Mouse (Mus musculus): ENCODE results near the gene Creld1. TPM values are rescaled to one million over a fixed set of nuclear protein-coding genes. Genes with fewer than 3 reads are reported as not detected.

The Creld1 gene
- total RNA-seq (2014; rRNA removed) (12.3 and 15.9 TPM in 2 replicates), polyA plus RNA-seq (2012; rRNA removed) (24.4 and 28.7 TPM in 2 replicates)

GRCm38 (mm10) chr6:113483100-113483615 is at the start of gene Creld1:
TSS of gene Creld1 (plus strand) at chr6:113483297.
- Histone ChIP-seq H3K79me2 (ENCODE audit: control insufficient read depth, insufficient read depth, low read length) (peaks cover 5% of the 10 kb centered on the region; the same call in 1 of the 2 replicates), H3K27me3 (ENCODE audit: control insufficient read depth, insufficient read depth, low read length) (no peaks in the 10 kb centered on the region), H3K36me3 (ENCODE audit: control insufficient read depth, insufficient read depth, low read length) (no peaks in the 10 kb centered on the region), H3K4me3 (ENCODE audit: insufficient read depth, low read depth, low read length) (peak within 1 kb of the TSS; percentile 90), H3K27ac (replicated peaks; ENCODE audit: insufficient read depth, low read depth, low read length) (peak within 1 kb of the TSS; percentile 89), H3K4me1 (ENCODE audit: control insufficient read depth, insufficient read depth, low read length) (peaks cover 28% of the 10 kb centered on the region), H3K9ac (ENCODE audit: low read depth, low read length) (peak within 1 kb of the TSS; percentile 95)
- under 1% methylated on average over 26 of the region's 26 CpGs for WGBS
- TF ChIP-seq POLR2A (IDR thresholded peaks at IDR 0.05; ENCODE audit: extremely low read depth, insufficient read depth, low read length) (no peak; the same call in 1 of the 2 replicates), CTCF (IDR thresholded peaks at IDR 0.05; ENCODE audit: low read depth, low read length) (no peak)
- peak; percentile 96 for DNase-seq (ENCODE audit: extremely low read depth, low read depth, low spot score)

GRCm38 (mm10) chr6:113433661-113434060 is 49.4 kb upstream of the Creld1 start:
- peaks cover 30% of the 10 kb centered on the region; the same call in 1 of the 2 replicates for H3K79me2 ChIP-seq (ENCODE audit: control insufficient read depth, insufficient read depth, low read length)
- TF ChIP-seq POLR2A (IDR thresholded peaks at IDR 0.05; ENCODE audit: extremely low read depth, insufficient read depth, low read length) (no peak), CTCF (IDR thresholded peaks at IDR 0.05; ENCODE audit: low read depth, low read length) (no peak)
- 34% methylated on average over 3 of the region's 3 CpGs for WGBS
- H3K9ac ChIP-seq (ENCODE audit: low read depth, low read length) = no peak overlapping the region
- DNase-seq (ENCODE audit: extremely low read depth, low read depth, low spot score) = peak; percentile 42
- peak overlapping the region; percentile 66 for H3K27ac ChIP-seq (replicated peaks; ENCODE audit: insufficient read depth, low read depth, low read length)
- peaks cover 11% of the 10 kb centered on the region; the same call in 1 of the 2 replicates for H3K36me3 ChIP-seq (ENCODE audit: control insufficient read depth, insufficient read depth, low read length)
- H3K27me3 ChIP-seq (ENCODE audit: control insufficient read depth, insufficient read depth, low read length) = no peaks in the 10 kb centered on the region
- H3K4me3 ChIP-seq (ENCODE audit: insufficient read depth, low read depth, low read length) = no peak overlapping the region
- H3K4me1 ChIP-seq (ENCODE audit: control insufficient read depth, insufficient read depth, low read length) = peaks cover 41% of the 10 kb centered on the region

- Histone ChIP-seq H3K4me1 (ENCODE audit: control insufficient read depth, insufficient read depth, low read length) (peaks cover 46% of the 10 kb centered on the region), H3K9ac (ENCODE audit: low read depth, low read length) (peak overlapping the region; percentile 23; the same call in 1 of the 2 replicates), H3K27ac (replicated peaks; ENCODE audit: insufficient read depth, low read depth, low read length) (peak overlapping the region; percentile 66), H3K36me3 (ENCODE audit: control insufficient read depth, insufficient read depth, low read length) (peaks cover 11% of the 10 kb centered on the region; the same call in 1 of the 2 replicates), H3K27me3 (ENCODE audit: control insufficient read depth, insufficient read depth, low read length) (no peaks in the 10 kb centered on the region), H3K79me2 (ENCODE audit: control insufficient read depth, insufficient read depth, low read length) (peaks cover 25% of the 10 kb centered on the region; the same call in 1 of the 2 replicates), H3K4me3 (ENCODE audit: insufficient read depth, low read depth, low read length) (no peak overlapping the region)
- WGBS = 28% methylated on average over 7 of the region's 7 CpGs
- peak; percentile 82 for DNase-seq (ENCODE audit: extremely low read depth, low read depth, low spot score)
- TF ChIP-seq CTCF (IDR thresholded peaks at IDR 0.05; ENCODE audit: low read depth, low read length) = no peak
- no peak for TF ChIP-seq POLR2A (IDR thresholded peaks at IDR 0.05; ENCODE audit: extremely low read depth, insufficient read depth, low read length)
Measured at GRCm38 (mm10) chr6:113434691-113435090, 48.4 kb upstream of the Creld1 start.

- whole genome bisulfite sequencing = 76% methylated on average over 9 of the region's 9 CpGs
- Histone ChIP-seq H3K9ac (ENCODE audit: low read depth, low read length) (peak within 1 kb of the TSS; percentile 23; the same call in 1 of the 2 replicates), H3K79me2 (ENCODE audit: control insufficient read depth, insufficient read depth, low read length) (peaks cover 25% of the 10 kb centered on the region; the same call in 1 of the 2 replicates), H3K36me3 (ENCODE audit: control insufficient read depth, insufficient read depth, low read length) (peaks cover 11% of the 10 kb centered on the region; the same call in 1 of the 2 replicates), H3K4me3 (ENCODE audit: insufficient read depth, low read depth, low read length) (no peak within 1 kb of the TSS), H3K27ac (replicated peaks; ENCODE audit: insufficient read depth, low read depth, low read length) (peak within 1 kb of the TSS; percentile 66), H3K27me3 (ENCODE audit: control insufficient read depth, insufficient read depth, low read length) (no peaks in the 10 kb centered on the region), H3K4me1 (ENCODE audit: control insufficient read depth, insufficient read depth, low read length) (peaks cover 53% of the 10 kb centered on the region)
- TF ChIP-seq POLR2A (IDR thresholded peaks at IDR 0.05; ENCODE audit: extremely low read depth, insufficient read depth, low read length) (no peak), CTCF (IDR thresholded peaks at IDR 0.05; ENCODE audit: low read depth, low read length) (no peak)
- peak; percentile 37 for DNase-seq (ENCODE audit: extremely low read depth, low read depth, low spot score)
Measured at GRCm38 (mm10) chr6:113435664-113436205, 47.4 kb upstream of the Creld1 start, which contains the start of gene Cidec. TSS of gene Cidec (minus strand) at chr6:113435760.

DNA sequence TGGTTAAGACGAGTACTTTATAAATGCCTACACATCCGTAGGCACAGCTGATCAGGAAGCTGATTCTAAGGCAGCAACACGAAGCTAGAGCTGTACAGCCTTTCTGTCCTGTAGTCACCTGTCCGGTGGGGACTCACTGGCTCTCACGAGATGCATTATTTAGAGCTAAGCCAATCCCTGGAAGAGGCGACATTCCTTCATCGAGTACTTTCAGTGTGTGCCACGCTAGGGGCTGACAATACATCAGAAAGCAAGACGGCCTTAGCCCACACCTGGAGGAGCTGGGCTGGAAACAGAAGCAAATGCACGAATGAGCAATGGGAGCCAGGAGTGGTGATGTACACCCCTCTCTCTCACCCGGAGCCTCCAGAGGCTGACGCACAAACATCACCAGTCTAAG is 46.0 kb upstream of the Creld1 start:
- WGBS = 92% methylated on average over 12 of the region's 12 CpGs
- peaks cover 46% of the 10 kb centered on the region for H3K4me1 ChIP-seq (ENCODE audit: control insufficient read depth, insufficient read depth, low read length)
- H3K4me3 ChIP-seq (ENCODE audit: insufficient read depth, low read depth, low read length) = no peak overlapping the region
- H3K36me3 ChIP-seq (ENCODE audit: control insufficient read depth, insufficient read depth, low read length) = peaks cover 11% of the 10 kb centered on the region; the same call in 1 of the 2 replicates
- H3K27me3 ChIP-seq (ENCODE audit: control insufficient read depth, insufficient read depth, low read length) = no peaks in the 10 kb centered on the region
- TF ChIP-seq POLR2A (IDR thresholded peaks at IDR 0.05; ENCODE audit: extremely low read depth, insufficient read depth, low read length) = no peak
- peaks cover 16% of the 10 kb centered on the region; the same call in 1 of the 2 replicates for H3K79me2 ChIP-seq (ENCODE audit: control insufficient read depth, insufficient read depth, low read length)
- no peak overlapping the region; the same call in 1 of the 2 replicates for H3K27ac ChIP-seq (replicated peaks; ENCODE audit: insufficient read depth, low read depth, low read length)
- H3K9ac ChIP-seq (ENCODE audit: low read depth, low read length) = no peak overlapping the region
- no peak for DNase-seq (ENCODE audit: extremely low read depth, low read depth, low spot score)
